Mouse (Mus musculus) ovary, postnatal 14 days (tissue): ENCODE data around the gene Krtap19-2.

Experiments used
- DNase-seq: peaks from one replicate; pipeline ENCODE4 v3.0.0; 2022; ENCODE audit warnings: low spot score

Gene Krtap19-2

DNA sequence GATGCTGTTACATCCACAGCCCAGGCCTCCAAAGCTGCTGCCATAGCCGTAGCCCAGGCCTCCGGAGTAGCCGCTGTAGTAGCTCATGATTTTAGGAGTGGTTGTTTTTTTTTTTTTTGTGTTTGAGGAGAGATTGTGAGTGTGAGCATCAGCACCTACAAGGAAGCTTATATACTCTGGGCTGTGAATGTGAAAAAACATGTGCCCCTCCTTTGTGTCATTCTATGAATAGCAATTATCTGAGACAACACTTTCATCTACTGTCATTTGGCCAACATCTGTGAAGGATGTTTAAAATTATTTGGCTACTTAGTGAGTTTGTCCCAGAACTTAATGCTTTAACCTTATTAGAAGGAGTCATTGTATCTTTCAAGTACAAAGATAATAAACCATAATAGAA is at the start of gene Krtap19-2:
TSS of gene Krtap19-2 (minus strand) at position 101 of the 400 bp plus-strand sequence.
- DNase-seq: no peak

DNA sequence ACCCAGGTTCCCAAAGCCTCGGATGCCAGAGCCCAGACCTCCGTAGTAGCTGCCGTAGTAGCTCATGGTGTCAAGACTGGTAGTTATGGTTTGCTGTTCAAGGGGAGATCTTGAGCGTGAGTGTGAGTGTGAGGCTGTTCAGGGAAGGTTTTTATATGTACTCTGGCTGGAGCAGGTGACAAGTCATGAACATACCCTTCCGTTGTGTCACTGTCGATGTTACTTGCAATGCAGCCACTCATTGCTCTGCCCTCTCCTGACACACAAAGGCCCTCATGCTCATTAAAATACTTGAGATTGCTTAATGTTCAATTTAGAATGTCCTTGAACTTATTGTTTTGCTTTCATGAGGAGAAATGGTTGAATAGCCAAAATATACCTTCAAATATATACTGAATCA is 22.3 kb upstream of the Krtap19-2 start, which contains the start of gene Krtap19-5:
TSS of gene Krtap19-5 (minus strand) at position 101 of the 400 bp plus-strand sequence.
- DNase-seq: no peak

DNA sequence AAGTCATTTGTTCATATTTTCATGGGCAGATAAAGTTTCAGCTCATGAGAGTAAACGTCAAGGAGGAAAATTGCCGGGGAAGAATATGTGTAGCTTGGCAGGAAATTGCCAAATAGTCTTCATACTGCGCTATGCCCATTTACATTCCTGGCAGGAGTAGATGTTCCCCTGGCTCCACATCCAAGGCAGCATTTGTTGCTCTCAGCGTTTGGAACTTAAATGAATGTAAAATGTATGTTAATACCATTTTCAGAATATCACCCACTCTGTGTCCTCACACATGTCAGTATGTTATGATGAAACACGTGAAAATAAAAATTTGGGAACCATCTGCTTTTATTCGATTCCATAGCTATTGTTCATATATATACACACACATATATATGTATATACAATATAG is 12.8 kb upstream of the Krtap19-2 start:
- no peak for DNase-seq

DNA sequence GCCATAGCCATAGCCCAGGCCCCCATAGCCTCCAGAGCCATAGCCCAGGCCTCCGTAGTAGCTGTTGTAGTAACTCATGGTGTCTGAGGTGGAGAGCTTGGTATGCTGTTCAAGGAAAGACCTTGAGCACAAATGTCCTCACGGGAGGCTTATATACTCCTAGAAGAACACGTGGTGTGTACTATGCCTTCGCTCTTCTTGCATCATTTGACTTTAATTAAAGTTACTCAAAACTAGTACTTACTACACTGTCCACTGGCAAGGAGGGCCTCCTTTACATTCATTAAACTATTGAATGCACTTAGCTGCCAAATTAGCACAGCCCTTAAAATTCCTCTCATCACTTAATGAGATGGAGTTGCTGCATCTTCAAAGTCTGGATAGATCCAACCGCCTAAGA is 10.9 kb upstream of the Krtap19-2 start, which contains the start of gene Krtap19-4:
TSS of gene Krtap19-4 (minus strand) at position 101 of the 400 bp plus-strand sequence.
- DNase-seq: no peak

DNA sequence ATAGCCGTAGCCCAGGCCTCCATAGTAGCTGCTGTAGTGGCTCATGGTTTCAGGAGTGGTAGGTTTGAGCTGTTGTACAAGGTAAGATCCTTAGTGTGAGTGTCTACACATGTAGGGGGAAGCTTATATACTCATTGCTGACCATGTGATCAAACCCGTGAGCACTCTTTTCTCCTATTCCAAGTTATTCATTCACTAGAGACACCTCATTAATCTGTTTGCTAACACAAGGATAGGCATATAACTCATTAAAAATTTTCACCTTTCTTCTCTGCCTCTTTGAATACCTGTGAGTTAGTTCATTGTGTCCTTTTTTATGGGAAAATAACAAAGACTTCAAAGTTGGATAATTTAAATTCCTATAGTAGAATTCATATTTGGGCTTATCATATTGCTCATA is 3.9 kb upstream of the Krtap19-2 start, which contains the start of gene Krtap19-3:
TSS of gene Krtap19-3 (minus strand) at position 101 of the 400 bp plus-strand sequence.
- DNase-seq: no peak

DNA sequence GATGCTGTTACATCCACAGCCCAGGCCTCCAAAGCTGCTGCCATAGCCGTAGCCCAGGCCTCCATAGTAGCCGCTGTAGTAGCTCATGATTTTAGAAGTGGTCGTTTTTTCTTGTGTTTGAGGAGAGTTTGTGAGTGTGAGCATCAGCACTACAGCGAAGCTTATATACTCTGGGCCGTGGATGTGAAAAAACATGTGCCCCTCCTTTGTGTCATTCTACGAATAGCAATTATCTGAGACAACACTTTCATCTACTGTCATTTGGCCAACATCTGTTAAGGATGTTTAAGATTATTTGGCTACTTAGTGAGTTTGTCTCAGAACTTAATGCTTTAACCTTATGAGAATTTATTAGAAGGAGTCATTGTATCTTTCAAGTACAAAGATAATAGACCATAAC is 4.8 kb downstream of the Krtap19-2 start, which contains the start of gene Krtap19-1:
TSS of gene Krtap19-1 (minus strand) at position 101 of the 400 bp plus-strand sequence.
- no peak for DNase-seq

DNA sequence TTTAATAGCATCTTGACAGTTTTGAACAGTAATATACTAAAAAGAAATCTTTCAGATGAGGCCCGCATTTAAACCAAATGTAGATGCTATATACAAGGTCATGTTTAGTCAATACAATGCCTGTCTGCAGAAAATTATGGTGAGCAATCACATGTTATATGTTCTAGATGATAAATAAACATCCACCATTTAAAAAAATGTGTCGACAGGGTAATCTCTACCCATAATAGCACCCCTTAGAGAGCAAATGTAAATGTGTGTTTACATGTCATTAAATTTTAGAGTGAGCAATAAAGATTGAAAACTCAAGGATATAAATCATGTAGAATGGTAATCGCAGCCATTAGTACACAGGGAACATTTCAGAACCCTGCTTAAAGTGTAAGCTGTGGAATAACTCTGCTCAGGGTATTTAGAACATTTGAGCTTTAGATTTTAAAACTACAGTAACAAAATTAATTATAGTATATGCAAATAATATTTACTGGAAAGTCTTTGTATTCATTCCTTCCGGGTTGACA is 9.1 kb downstream of the Krtap19-2 start:
- no peak for DNase-seq

DNA sequence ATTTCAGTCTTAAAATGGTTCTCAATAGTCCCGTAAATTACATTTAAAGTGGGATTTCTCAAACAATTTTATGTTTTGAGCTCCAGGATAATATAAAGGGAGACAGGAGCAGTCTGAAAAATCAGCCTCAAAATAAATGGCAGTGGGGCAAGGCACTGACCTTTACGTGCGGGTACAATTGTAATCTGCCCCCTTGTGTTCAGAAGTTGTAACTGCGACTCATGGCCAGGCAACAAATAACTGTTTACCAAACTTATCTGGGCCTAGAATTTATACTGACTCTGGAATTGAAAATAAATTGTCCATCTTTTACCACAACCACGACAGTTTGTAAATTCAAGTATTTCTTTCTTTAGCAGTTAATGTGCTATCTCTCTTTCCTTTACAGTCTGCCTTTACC is 22.6 kb downstream of the Krtap19-2 start:
- no peak for DNase-seq

DNA sequence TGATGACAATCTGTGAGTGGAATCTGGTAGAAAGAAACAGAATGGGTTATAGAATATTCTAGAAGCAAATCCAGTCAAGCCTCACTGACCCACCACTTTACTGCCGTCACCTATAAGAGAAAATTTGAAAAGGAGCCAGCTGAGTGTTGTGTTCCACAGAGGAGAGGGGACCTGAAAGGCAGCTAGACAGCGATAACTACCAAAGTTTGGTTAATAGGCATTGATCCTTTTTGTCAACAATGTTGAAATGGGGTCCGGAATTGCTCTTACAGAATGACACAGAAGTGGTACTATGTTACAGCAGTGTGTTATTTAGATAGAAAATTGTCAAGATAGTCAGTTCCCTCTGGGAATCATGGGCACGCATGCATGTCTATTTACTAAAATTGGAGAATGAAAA is 25.5 kb downstream of the Krtap19-2 start:
- no peak for DNase-seq

DNA sequence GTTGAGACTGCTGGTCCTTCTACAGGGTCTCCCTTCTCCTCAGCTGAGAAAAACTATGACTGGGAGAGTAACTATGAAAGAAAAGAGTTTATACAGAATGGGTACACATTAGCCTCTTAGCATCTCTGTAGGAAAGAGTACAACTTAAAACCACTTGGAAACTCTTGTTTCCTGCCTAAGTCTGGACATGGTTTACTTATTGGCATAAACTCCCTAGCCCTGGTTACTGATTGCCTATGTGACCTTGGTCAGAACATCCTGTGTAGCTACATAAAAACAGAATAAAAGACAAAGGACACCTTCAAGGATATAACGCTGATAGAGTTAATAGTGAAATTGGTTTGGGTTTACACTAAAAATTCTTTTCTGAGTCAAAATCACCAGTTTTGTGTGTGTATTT is 26.7 kb downstream of the Krtap19-2 start:
- no peak for DNase-seq

DNA sequence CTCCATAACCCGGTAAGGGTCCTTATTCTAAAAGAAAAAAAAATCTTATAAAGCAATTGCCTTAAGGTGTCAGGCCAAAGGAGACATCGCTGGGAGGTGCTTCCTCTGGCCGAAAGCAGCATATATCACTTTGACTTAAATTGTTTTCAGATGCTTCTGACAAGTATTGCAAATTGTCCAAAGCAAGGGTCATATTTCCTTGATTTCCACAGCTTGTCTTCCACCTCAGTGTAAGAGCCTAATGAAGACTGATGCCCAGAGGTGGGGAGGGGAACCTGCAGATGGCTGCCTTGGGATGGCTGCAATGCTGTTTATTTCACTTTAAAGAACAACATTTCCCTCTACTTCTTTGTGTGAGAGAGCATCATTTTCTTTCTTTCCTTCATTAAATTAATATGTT is 47.1 kb downstream of the Krtap19-2 start:
- no peak for DNase-seq

DNA sequence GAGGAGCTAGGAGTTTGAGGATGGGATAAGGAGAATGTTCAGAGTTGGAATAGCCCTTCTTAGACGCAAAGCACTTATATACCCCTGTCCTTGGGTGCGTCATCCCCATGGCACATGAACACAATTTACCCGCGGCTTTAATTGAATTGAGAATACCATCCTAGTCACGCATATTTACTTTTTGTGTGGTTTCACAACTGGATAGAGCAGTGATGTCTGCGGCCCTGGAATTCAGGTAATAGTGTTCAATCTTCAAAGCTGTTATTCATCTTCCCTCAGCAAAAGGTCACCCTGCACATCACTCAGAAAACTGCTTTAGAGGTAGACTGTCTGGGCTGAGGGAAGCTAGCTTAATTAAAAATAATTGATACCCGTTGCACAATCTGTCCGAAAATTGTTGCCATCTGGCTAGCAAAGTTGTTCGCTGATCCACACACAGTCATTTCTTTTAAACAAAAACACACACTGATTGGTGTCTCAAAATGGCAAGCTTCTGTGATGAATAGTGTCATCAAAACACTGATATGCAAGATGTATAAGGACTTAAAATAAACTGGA is 47.9 kb downstream of the Krtap19-2 start, which contains the start of gene Krtap14:
TSS of gene Krtap14 (minus strand) at position 51 of the 558 bp plus-strand sequence.
- no peak for DNase-seq

DNA sequence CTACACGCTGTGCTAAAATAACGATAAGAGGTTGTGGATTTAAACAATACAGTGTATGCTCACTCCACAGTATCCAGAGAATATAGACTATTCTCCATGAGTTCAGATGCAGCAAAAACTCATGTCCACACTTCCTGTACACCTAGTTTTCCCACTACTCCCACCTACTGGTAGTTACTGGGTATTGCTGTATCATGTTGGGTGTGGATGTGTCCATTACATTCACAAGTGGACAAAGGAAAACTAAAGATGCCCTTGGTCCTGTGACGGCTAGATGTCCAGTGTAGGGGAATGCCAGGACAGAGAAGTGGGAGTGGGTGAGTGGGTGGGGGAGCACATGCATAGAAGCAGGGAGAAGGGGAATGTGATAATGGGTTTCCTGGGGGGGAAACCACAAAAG is 50.3 kb downstream of the Krtap19-2 start:
- DNase-seq: no peak
